Mouse (Mus musculus): Measurements from ENCODE around the gene Tcp10c. TPM values are rescaled to one million over a fixed set of nuclear protein-coding genes. Genes with fewer than 3 reads are reported as not detected.
"Not testable (repeated sequence)": the region's sequence is repeated elsewhere in the genome, so short reads cannot be mapped to it uniquely, and the experiment has no call there.

Tcp10c gene
- polyA plus RNA-seq, 1 experiment from 2014 or later, result not detected

GRCm38 (mm10) chr17:13425694-13426093 lies 71.3 kb downstream of the Tcp10c start:
- H3K27me3 ChIP-seq (ENCODE audit: control insufficient read depth, insufficient read depth, low read length); DNase-seq (ENCODE audit: low spot score); H3K9ac ChIP-seq (ENCODE audit: low read length); H3K27ac ChIP-seq (replicated peaks); H3K9me3 ChIP-seq (ENCODE audit: control insufficient read depth, low read length); H3K4me3 ChIP-seq (ENCODE audit: low read depth, low read length); H3K4me1 ChIP-seq (replicated peaks; ENCODE audit: control insufficient read depth, insufficient read depth); H3K36me3 ChIP-seq (ENCODE audit: control insufficient read depth, insufficient read depth, low read length); H3K4me2 ChIP-seq (replicated peaks; ENCODE audit: low read depth): not testable (repeated sequence)
- ATAC-seq (ENCODE audit: low FRiP score, low TSS enrichment), result peak; percentile 43
- WGBS, result 72% methylated on average over 2 of the region's 5 CpGs

- H3K4me1 ChIP-seq (replicated peaks; ENCODE audit: control insufficient read depth, insufficient read depth); H3K4me3 ChIP-seq (ENCODE audit: low read depth, low read length); H3K4me2 ChIP-seq (replicated peaks; ENCODE audit: low read depth); H3K36me3 ChIP-seq (ENCODE audit: control insufficient read depth, insufficient read depth, low read length); H3K27me3 ChIP-seq (ENCODE audit: control insufficient read depth, insufficient read depth, low read length); ATAC-seq (ENCODE audit: low FRiP score, low TSS enrichment); DNase-seq (ENCODE audit: low spot score); H3K9me3 ChIP-seq (ENCODE audit: control insufficient read depth, low read length); H3K27ac ChIP-seq (replicated peaks); H3K9ac ChIP-seq (ENCODE audit: low read length): not testable (repeated sequence)
- WGBS, result 85% methylated on average over 4 of the region's 6 CpGs
These were observed 72.1 kb downstream of the Tcp10c start for GRCm38 (mm10) chr17:13426508-13426907.

Other genes with a start within 250 kb of the Tcp10c start
- gene Unc93a, start 222.8 kb upstream of the Tcp10c start, polyA plus RNA-seq (2015; fragmentation: Nextera tagmentation; extraction: Ambion mirVana), result 0.05 TPM in 2 replicates
- 0.08 TPM in 1 of 2 replicates, not detected in the other for gene Smok2a, start 133.4 kb upstream of the Tcp10c start, polyA plus RNA-seq (2015; fragmentation: Nextera tagmentation; extraction: Ambion mirVana)
- gene Smok2b, start 124.3 kb upstream of the Tcp10c start, polyA plus RNA-seq (2015; fragmentation: Nextera tagmentation; extraction: Ambion mirVana), result 0.07 TPM in 1 of 2 replicates, not detected in the other